In the genomic region with DNA sequence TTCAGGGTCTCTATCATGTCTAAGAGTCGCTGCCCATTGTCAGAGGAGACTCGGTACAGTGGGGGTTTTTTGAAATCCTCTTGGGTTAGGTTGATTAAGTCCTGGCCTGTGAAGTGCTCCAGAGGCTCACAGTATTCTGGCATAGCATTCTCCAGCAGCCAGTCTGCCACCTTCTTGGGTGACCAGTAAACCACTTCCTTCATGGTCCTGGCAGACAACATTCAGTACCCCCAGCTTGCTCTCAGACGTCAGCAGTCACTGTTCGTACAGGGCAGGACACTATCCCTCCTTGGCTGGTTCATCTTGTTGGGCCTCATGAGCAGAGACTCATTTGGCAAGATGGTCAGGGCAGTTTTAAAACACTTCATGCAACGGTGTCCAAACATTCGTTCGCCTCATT, we compare ENCODE assay signal across 34 mouse cellular contexts.
"Had no signal": no experiment of that assay in that cellular context is flagged by ENCODE, and none has a peak within 500 bp of the region (broad histone marks: within the 10 kb centered on the region; RNA-seq: fewer than 3 reads in every experiment).

No protein-coding gene starts in this region.

- ATAC-seq: hindbrain, embryonic 16.5 days; hindbrain, postnatal 0 days; inflammation-experienced regulatory T-cells, adult 6 months; intestine, embryonic 15.5 days; intestine, embryonic 16.5 days; intestine, postnatal 0 days had no signal

- H3K27ac ChIP-seq: heart, embryonic 13.5 days; heart, embryonic 15.5 days; hindbrain, embryonic 10.5 days; hindbrain, embryonic 12.5 days; hindbrain, embryonic 13.5 days; hindbrain, embryonic 14.5 days; hindbrain, embryonic 15.5 days; hindbrain, postnatal 0 days; intestine, embryonic 15.5 days; kidney, embryonic 15.5 days; kidney, postnatal 0 days; layer of hippocampus, adult 2 months had no signal

- H3K4me1 ChIP-seq: hindbrain, embryonic 10.5 days; hindbrain, embryonic 12.5 days; hindbrain, embryonic 13.5 days; hindbrain, embryonic 15.5 days; intestine, embryonic 15.5 days had no signal

- DNase-seq: heart, postnatal 10 days; heart, postnatal 14 days; heart, postnatal 36 days; heart, postnatal 4 days; kidney, adult 11 months; kidney, adult 18-20 months; kidney, adult 2 months; kidney, adult 8-10 months; kidney, adult 9 months; kidney, postnatal 10 days; kidney, postnatal 14 days; kidney, postnatal 25 days; kidney, postnatal 36 days; kidney, postnatal 4 days; layer of hippocampus, adult 9-11 months; layer of hippocampus, postnatal 36 days had no signal

- H3K9ac ChIP-seq: heart, embryonic 12.5 days; heart, embryonic 13.5 days; heart, embryonic 15.5 days; hindbrain, embryonic 12.5 days; hindbrain, embryonic 13.5 days; hindbrain, embryonic 14.5 days; hindbrain, embryonic 15.5 days; intestine, embryonic 15.5 days; kidney, embryonic 15.5 days had no signal

- H3K27me3 ChIP-seq: heart, embryonic 12.5 days; heart, embryonic 13.5 days; heart, embryonic 15.5 days; hindbrain, embryonic 12.5 days; hindbrain, embryonic 13.5 days; hindbrain, embryonic 15.5 days; intestine, embryonic 15.5 days; kidney, embryonic 15.5 days had no signal

- H3K36me3 ChIP-seq: intestine, embryonic 15.5 days had no signal

- H3K9me3 ChIP-seq: heart, embryonic 12.5 days; heart, embryonic 13.5 days; heart, embryonic 15.5 days; hindbrain, embryonic 10.5 days; hindbrain, embryonic 12.5 days; hindbrain, embryonic 13.5 days; hindbrain, embryonic 15.5 days; intestine, embryonic 15.5 days; kidney, embryonic 15.5 days had no signal

- H3K4me2 ChIP-seq: heart, embryonic 11.5 days; heart, embryonic 12.5 days; heart, embryonic 13.5 days; heart, embryonic 15.5 days; hindbrain, embryonic 12.5 days; hindbrain, embryonic 13.5 days; hindbrain, embryonic 14.5 days; hindbrain, embryonic 15.5 days; intestine, embryonic 15.5 days; kidney, embryonic 15.5 days had no signal

- H3K4me3 ChIP-seq: heart, embryonic 12.5 days; heart, embryonic 13.5 days; heart, embryonic 15.5 days; hindbrain, embryonic 10.5 days; hindbrain, embryonic 12.5 days; hindbrain, embryonic 13.5 days; hindbrain, embryonic 15.5 days; intestine, embryonic 15.5 days; kidney, embryonic 15.5 days; layer of hippocampus, adult 2 months had no signal
